Mouse (Mus musculus): ENCODE results near the gene Srcin1.

GRCm38 (mm10) chr11:97545808-97546560 is 30.0 kb downstream of the Srcin1 start:
- TF ChIP-seq POLR2A (IDR thresholded peaks at IDR 0.05; ENCODE audit: borderline replicate concordance, extremely low read depth, insufficient read depth, insufficient read length, poor library complexity, severe bottlenecking) = no peak
- no peak for TF ChIP-seq CTCF (IDR thresholded peaks at IDR 0.05; ENCODE audit: borderline replicate concordance, extremely low read depth, insufficient read depth, insufficient read length)
